Mouse (Mus musculus): ENCODE measurements around the gene Gpatch3.

GRCm38 (mm10) chr4:133629191-133629590, 54.6 kb downstream of the Gpatch3 start:
- TF ChIP-seq CTCF (IDR thresholded peaks at IDR 0.05; ENCODE audit: extremely low read depth, insufficient read length, insufficient replicate concordance, low read depth, low read length) (no peak), POLR2A (IDR thresholded peaks at IDR 0.05; ENCODE audit: low read depth, low read length) (no peak)
